Mouse (Mus musculus): ENCODE data around the gene Asap2.

Gene Asap2

DNA sequence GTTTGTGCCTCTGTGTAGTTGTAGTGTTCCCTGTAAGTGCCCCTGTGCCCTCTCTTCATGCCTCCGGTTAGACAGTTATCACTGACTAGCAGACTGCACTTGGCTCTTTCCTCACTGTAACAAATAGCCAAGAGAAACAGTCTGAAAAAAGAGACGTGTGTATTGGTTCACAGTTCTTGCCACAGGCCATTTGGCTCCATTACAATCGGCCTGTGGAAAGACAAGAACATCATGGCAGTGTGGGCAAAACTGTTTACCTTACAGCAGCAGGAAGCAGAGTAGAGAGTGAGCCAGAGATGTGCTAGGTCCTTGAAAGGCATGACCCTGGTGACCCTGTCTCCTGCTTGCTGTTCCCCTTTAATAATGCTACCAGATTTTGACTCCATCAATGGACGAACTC lies 271.3 kb downstream of the Asap2 start:
- DNase-seq (ENCODE audit: low read depth in 1 of 2, low spot score in 2 of 2) = no peak

DNA sequence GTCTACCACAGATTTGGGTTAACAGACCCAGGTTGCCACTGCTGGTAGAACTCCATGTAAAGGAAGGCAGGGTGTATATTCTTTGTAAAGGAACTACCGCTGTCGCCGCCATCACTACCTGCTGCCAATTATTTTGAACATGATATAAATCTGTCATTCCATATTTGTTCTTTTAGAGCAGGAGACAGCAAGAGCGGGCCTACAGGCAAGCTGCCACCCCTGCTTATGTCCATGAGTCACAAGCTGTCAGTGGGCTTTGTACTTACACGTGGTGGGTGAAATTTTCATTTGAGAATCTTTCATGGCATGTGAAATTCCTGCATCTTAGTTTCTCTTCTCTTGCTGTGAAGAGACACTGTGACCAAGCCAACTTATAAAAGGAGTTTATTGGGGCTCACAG lies 273.0 kb downstream of the Asap2 start:
- no peak for DNase-seq (ENCODE audit: low read depth in 1 of 2, low spot score in 2 of 2)

DNA sequence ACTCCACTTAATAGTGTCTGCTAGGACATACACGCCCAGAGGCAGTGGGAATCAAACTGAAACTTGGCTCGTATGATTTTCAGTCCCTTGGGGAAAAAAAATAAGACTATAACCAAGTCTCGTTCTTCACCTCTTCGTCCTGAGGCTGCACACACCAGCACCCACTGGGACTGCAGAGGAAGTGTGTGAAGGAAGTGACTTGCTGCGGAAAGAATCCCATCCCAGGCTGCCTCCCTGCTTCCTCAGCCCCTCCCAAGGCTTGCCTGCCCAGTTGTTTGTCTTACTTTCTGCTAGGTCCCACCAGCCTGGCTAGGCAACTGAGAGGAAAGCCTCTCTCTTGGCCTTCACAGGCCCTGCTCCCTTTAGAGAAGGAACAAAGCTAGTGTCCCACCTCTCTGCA lies 274.0 kb downstream of the Asap2 start:
- DNase-seq (ENCODE audit: low read depth in 1 of 2, low spot score in 2 of 2) = no peak

DNA sequence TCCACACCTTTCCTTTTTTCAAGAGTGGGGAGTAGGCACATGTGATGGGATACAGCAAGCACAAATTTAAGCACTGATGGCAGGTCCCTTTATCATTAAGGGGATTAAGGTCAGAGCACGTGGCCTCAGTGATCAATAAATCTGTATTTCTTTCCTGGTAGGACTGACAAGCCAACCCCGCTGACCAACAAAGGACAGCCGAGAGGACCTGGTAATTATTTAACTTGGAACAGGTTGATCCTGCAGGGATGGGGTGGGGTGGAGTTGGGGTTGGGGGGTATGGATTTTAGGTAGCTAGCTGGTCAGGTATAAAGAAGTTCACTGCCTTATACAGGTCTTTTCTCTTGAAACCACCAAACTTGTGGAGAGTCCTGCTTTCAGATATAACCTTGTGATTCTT lies 274.7 kb downstream of the Asap2 start:
- no peak for DNase-seq (ENCODE audit: low read depth in 1 of 2, low spot score in 2 of 2)

DNA sequence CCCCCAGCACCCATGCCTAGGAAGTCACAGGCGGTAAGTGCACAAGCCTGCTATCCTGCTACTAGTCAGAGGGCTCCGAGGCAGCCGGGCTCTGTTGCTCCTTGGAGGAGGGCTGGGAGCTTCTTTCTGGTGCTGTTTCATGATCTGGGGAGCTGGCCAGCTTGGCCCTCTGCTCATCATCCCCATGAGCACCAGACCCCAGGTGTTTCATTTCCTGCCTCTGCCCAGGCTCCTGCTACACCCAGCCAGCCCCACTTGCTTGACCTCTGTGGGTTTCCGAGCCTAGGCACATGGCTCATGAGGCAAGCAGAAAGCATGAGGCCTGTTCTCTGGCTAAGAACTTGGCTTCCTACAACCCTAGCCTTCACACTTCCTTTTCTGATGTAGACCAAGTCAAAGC lies 275.2 kb downstream of the Asap2 start:
- DNase-seq (ENCODE audit: low read depth in 1 of 2, low spot score in 2 of 2) = no peak

DNA sequence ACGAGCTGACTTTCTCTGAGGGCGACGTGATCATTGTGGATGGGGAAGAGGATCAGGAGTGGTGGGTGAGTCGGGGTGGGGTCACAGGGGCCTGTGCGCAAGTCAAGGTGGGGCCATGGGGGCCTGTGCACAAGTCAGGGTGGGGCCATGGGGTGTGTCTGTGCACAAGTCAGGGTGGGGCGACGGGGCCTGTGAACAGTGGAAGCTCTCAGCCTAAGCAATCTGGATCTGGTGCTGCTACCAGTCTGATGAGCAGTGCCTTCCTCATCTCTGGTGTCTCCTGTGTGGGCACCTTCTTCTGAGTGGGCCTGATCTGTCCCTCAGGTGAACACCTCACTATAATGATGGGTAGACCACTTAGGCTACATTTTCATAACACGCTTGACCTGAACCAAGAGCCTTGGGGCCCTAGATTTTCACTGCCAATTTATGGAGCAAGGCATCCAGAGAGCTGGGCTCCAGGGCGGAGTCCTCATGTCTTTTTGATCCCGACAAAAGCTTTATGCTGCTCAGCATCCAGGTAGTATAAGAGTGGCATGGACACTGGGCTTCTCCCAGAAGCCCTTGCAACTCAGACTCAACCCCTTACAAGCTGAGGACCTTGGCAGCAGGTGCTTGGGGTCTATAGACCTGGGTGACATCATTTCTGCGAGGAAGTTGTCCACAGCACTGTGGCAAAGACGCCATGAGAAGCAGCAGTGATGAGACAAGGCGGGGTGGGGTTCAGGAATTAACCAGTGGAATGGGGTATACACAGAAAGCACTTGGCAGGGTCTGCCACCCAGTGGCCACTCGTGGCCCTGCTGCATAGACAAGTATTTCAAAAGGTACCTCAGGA lies 275.9 kb downstream of the Asap2 start:
- DNase-seq (ENCODE audit: low read depth in 1 of 2, low spot score in 2 of 2) = no peak

DNA sequence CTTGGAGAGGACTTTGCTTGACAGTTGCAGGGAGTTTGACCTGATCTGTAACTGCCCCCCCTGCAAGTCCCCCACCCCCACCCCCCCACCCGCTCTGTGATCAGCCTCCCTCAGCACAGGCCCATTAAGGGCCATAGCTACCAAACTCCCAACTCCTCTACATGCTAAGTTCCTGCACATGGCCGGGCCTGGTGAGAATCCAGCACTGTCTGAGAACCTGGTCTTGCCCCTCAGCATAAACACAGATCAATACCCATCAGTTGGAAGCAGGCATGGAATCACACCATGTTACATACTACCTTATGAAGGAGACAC lies 276.5 kb downstream of the Asap2 start:
- DNase-seq (ENCODE audit: low read depth in 1 of 2, low spot score in 2 of 2) = no peak

DNA sequence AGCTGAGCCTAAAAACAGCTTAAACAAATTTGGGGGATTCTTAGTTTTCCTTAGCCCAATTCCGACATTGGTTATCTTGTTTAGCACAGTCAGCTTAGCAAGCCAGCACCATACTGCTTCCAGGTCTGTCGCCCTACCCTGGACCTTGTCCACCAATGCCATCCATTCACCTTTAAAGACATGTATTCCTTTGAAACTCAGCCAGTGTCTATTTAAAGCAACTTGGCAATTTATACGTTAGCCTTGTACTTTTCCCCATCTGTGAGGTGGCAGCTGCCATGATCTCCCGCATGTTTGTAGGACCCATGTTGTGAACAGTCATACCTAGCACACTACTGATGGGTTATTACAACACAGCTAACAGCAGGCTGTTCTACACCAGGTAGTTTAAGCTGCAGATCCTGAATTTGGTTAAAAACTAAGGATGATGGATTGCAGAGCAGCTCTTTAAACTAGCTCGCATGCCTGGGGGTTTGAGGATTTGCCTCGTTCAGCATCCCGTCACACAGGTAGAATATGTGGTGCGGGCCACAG lies 277.9 kb downstream of the Asap2 start:
- no peak for DNase-seq (ENCODE audit: low read depth in 1 of 2, low spot score in 2 of 2)

DNA sequence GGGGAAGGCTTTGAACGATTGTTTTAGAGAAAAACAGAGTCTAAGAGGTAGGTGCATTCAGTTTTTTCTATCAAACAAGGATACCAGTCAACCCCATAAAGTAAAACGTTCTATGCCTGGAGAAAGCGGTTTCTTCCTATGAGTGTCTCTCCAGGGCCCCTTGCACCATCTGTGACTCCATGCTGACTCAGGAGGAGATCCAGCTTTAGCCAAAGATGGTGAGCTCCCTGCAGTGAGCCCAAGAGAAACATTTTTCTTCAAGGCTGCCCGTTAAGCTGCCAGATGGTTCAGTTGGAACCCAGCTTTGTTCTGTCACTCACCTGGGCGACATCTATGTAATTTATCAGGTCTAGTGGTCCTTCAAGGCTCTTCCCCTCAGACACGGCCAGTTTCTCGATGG lies 284.2 kb downstream of the Asap2 start:
- DNase-seq (ENCODE audit: low read depth in 1 of 2, low spot score in 2 of 2) = no peak

DNA sequence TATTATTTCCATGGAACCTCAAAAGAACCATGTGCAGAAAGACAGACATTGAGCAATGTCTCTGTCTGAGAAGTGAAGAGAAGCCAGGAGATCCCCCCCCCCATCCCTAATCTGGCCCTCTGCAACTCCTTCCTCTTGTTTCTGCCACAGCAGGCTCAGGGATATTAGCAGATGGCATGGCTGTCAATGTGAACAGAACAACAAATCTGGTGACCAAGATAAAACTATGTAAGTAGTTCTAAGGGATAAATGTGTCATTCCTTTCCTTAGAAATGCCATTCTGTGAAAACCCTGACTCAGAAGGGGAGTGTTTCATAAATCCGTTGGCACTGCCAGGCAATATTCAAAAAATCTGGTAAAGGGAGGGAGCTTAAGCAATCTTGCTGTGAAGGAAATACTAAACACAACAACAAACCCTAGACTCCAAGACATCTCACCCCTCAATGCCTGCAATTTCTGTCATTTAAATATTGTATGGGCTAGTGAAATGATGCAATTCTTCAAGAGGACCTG lies 287.1 kb downstream of the Asap2 start:
- no peak for DNase-seq (ENCODE audit: low read depth in 1 of 2, low spot score in 2 of 2)

DNA sequence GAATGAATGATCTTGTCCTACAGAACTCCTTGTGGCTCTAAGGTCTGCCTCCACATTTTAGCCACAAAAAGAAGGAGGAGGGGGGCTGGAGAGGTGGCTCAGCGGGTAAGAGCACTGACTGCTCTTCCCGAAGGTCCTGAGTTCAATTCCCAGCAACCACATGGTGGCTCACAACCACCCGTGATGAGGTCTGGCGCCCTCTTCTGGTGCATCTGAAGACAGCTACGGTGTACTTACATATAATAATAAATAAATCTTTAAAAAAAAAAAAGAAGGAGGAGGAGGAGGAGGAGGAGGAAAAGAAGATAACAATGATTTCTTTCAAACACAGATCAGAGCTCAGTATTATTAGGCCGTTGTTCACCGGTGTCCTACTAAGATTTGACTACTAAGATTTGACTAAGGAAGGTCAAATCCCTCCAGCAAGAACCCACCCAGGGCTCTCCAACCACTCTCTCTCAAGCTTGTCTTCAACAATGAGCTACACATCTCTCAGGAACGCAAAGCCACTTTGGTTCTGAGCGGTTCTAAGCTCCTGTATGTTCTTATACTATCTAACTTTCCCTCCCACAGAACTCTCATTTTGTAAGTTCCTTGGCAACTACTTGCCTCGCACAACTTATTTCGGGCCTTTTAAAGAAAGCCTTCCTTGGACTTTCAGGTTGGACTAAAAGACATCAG lies 294.6 kb downstream of the Asap2 start, which contains the start of gene Cpsf3:
Gene Cpsf3 (plus strand): TSS at position 631 of the 681 bp plus-strand sequence.
- DNase-seq (ENCODE audit: low read depth in 1 of 2, low spot score in 2 of 2) = no peak

DNA sequence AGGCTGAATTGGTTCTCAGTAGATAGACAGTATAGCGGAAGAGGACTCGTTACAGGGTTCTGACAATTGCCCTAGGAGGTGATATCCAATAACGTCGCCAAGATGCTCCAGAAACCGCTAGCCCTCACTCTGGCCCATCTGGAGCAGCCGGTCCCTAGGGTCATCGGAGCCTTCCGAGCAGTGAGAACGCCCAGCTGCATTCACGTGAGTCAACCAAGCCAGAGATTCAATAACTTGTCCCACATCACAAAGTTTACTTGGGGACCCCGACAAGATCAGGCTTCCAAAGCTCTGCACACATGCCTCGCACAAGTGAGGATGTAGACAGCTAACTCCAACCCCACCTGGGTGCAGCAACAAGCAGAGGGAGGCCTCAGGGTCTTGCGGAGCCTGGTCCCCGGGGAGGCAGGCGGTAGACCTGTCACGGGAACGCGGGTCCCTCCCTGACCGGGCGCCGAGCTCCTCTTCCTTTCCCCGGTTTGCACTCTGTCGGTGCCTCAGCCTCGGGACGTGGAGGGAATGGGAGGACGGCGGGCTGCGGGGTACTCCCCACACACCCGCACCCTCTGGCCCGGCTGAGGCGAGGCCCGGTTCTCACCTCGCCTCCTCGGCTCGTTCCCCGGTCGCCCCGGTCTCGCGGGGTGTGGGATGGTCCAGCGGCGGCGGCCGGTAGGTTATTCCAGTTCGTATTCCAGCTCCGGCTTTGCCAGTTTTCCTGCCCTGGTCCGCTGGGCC lies 295.4 kb downstream of the Asap2 start:
- no peak for DNase-seq (ENCODE audit: low read depth in 1 of 2, low spot score in 2 of 2)

DNA sequence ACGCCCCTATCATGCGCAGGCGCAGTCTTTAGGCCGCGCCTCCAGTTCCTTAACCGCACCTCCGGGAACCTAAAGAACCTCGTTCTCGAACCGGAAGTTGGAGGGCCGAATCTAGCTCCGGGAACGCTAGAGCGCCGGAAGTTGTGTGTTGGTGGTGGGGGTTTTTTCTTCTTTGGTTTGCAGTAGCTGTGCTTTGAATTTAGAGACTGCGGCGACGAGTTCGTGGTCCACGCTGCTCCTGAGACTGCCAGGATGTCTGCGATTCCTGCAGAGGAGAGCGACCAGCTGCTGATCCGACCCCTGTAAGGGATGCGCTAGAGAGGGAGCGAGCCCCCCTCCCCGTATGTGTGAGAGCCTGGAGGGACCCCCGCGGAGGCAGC lies 296.0 kb downstream of the Asap2 start, which contains the start of gene Itgb1bp1:
Gene Itgb1bp1 (minus strand): TSS at position 42 of the 380 bp plus-strand sequence.
- peak; percentile 94 to 97 for DNase-seq (ENCODE audit: low read depth in 1 of 2, low spot score in 2 of 2)

DNA sequence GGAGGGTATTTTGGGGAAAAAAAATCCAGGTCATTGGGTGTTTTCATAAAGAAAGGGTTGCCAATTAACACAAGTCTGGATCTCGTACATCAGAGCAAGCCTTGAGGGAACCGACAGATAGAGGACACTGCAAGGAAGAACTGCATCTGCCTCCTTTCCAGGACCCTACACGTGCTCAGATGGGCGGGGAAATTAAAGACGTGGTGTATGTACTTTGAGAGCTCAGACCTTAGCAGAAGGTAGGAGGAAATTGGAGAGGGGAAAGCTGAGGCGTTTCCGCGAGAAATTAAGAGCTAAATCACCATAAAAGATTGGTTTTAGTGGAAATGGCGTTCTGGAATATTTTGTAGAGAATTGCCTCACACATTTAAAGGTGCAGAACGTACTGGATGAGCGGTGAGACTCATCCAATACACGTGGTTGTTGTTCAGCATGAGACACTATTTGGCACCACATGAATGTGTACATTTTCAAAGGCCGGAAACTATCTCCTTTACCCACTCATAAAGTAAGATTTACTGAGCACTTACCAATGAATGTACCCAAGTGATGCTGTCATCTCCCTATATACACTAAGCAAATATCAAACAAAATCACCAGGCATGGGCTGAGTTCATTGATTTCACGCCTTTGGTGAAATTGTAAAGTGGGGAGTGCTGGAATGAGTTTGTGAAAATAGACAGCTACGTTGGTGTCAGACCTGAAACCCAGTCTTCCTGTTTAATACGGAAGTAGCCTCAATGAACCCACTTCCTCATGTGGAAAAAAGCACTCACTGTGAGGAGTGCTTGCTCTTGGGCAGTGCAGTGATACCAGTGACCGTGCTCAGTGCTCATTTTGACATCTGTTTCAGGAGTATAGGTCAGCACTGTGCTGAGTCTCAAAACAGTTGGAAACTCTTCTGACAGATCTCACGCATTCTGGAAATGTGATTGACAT lies 296.7 kb downstream of the Asap2 start:
- peak in 1 of 2 experiments; percentile 15 for DNase-seq (ENCODE audit: low read depth in 1 of 2, low spot score in 2 of 2)

DNA sequence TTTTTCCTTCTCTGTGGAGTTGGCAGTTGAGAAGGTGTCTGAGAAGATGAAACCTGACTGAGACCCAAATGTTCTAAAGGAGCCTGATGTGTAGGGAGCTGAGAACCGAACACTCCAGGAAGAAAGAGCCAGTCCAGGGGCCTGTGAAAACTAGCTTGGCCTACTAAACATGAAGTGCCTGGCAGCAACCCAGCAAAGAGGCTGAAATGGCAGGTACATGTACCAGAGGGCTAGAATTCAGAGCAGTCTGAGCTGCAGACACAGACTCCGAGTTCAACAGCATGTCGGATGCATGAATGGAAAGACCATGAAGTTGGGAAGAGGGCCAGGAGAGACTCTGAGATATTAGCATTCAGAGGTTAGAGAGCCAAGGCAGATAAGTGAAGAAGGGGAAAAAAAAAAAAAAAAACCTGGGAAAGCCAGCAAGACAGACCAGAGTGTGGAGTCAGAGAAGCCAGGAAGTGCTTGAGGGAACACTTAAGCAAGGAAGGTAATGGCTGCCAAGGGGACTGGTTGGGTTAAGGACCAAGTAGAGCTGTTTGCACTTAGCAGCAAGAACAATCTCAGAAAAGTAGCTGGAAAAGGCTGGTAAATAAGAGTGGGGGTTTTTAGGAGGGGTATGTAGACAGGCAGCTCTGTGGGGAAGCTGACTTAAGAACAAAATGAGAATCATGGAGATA lies 298.6 kb downstream of the Asap2 start:
- DNase-seq (ENCODE audit: low read depth in 1 of 2, low spot score in 2 of 2) = no peak

DNA sequence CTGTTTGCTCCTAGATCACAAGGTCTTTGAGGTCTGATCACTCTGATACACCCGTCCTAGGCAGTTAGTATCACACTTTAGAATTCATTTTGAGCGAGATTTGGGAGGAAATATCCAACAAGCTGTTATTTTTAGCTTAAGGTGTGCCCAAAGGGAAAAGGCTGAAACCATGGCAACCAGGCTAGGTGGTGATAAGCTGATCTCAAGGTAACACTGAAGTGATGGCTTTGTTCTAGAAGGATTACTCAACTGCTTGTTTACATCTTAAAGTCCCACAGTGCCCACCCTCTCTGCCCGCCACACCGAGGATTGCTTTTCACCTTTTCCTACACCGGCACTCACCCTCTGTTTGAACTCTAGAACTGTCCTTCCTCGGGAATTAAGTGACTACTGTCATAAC lies 299.4 kb downstream of the Asap2 start:
- no peak for DNase-seq (ENCODE audit: low read depth in 1 of 2, low spot score in 2 of 2)

DNA sequence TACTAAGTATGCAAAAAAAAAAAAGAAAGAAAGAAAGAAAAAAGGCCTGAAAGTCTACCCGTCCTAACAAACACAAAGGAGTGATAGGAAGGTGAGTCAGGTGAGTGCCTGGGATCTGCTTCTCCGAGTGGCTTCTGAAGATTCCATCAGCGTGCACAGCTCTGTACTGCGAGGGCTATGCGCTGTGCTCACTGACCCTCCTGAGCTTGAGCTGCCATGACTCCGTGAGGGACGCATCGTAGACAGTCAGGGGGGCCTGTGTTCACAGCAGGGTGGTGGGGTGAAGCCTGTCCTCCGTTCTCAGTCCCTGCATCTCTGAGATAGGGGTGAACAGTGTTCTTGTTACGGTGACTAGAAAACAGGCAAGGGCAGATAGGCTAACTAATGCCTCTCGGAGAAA lies 308.6 kb downstream of the Asap2 start:
- DNase-seq (ENCODE audit: low read depth in 1 of 2, low spot score in 2 of 2) = no peak

DNA sequence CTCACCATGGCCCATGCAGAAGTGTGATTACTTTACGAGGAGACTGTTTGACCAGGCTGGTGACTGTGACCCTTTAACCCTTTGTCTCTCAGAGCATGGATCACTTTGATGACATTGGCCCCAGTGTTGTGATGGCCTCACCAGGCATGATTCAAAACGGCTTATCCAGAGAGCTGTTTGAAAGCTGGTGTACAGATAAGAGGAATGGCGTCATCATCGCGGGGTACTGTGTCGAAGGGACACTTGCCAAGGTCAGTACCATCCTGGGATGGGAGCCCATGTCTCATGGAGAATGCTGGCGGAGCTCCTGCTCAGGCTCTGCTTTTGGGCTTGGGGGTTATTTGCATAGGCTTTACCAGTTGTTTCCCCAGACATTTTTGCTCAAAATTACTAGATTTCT lies 311.1 kb downstream of the Asap2 start:
- DNase-seq (ENCODE audit: low read depth in 1 of 2, low spot score in 2 of 2) = no peak

DNA sequence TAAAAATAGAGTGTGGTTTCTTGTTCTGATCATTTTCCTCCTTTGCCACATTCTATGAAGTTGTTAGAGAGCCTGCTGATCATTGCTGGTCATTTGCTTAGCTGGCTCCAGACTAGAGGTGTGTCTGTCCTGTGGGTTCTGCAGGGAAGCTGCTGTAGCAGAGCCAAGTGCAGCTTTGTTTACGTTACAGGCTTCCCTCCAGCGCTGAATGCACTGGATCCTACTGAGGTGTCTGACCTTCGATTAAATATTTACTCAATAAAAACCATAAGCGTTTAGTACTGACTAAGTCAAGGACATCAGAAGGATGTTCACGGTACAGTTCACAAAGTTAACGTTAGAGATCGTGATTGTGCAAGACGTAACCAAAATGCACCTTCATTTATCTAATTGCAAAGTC lies 311.7 kb downstream of the Asap2 start:
- DNase-seq (ENCODE audit: low read depth in 1 of 2, low spot score in 2 of 2) = no peak

DNA sequence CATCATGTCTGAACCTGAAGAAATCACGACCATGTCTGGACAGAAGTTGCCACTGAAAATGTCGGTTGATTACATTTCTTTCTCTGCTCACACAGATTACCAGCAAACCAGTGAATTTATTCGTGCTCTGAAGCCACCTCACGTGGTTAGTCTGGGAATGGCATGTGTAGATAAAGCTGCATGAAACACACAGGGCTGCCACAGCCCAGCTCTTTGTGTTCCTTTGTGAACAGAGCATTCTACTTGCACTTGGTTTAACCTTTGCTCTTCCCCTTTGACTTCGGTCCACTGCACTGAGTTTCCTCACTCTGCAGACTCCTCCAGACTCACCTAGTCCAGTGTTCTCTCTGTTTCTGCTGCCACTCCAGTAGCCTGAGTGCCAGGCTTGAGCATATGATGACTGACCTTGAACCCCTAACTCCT lies 312.1 kb downstream of the Asap2 start:
- no peak for DNase-seq (ENCODE audit: low read depth in 1 of 2, low spot score in 2 of 2)

Data from monocyte, adult 2 months (primary cell).